Mouse (Mus musculus) thymus, postnatal 25 days (tissue): ENCODE measurements around the gene Uqcr10.

ENCODE experiments used
- DNase-seq: peaks from one replicate; pipeline ENCODE4 v3.0.0; 2022

The Uqcr10 gene

DNA sequence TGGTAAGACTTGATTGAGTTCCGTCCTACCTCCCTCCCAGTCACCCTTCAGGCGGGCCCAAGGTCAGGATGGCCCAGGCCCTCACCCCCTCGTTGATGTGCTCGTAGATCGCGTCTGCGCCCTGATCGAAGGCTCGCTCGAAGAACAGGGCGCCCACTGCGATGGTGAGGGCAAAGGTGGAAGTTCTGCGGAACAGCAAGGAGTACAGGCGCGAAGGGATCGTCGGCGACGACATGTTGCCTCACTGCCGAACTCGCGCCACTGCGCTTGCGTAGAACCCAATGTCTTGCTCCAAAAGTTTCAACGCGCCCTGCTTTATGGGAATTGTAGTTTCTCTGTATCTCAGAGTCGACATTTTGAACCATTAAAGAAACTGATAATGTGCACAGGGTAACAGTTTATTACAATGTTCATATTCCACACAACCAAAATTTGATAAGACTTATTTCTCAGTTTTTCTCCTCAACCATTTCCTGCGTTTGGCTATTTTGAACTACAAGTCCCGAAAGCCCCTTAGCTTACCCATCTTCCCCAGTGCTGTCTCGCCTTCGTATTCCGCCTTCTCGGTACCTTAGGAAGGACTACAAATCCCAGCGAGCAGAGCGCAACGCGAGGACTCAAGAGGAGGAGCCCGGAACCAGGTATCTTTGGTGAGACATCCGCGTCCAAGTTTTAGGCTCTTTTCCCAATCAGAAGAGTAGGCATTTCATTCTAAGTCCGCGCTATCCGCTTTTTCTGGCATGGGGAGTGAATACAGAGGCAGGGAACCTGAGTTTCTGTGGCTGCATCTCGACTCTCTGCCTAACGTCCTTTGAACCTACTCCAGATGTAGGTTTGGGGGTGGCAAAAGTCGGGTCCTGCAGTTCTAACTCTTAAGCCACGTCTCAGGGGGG lies at the start of gene Uqcr10, which contains the start of gene Zmat5:
Gene Uqcr10 (minus strand): TSS at position 271 of the 893 bp plus-strand sequence.
Gene Zmat5 (plus strand): TSS at position 607 of the 893 bp plus-strand sequence.
- DNase-seq = peak; percentile 91

DNA sequence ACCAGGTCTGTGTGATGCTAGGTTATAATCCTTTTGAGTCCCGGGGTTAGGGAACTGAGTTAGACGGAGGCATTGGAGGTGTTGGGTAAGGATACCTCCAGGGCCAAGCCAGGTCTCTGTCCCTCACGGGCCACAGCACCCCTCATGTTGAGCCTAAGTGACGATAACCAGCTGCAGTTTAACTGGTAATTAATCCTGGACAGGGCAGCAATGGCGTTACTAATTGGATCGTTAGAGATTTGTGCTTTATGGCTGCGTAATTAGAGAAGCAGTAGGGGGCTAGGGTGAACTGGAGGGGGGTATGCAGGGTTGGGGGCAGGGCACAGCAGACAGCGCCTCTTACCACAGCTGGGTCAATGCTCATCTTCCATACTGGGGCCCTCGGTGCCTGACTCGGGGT lies 48.7 kb upstream of the Uqcr10 start:
- no peak for DNase-seq

DNA sequence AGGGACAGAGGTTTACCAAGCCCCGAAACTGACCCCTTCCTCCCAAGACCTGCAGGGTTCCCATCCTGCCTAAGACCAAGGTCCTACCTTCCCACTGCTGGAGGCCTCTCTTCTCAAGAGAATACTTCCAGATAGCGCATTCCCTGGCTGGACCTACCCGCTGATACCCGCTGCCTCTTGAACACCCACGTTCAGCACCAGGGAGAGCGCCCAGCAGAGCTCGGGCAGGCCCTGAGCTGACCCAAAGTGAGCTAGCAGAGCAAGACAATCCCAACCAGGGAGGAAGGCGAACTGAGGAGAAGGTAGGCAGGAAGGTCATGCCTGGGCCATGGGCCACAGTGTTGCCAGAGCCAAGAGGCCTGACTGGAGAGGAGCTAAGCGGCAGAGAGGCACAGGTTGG lies 46.1 kb upstream of the Uqcr10 start:
- peak; percentile 32 for DNase-seq

DNA sequence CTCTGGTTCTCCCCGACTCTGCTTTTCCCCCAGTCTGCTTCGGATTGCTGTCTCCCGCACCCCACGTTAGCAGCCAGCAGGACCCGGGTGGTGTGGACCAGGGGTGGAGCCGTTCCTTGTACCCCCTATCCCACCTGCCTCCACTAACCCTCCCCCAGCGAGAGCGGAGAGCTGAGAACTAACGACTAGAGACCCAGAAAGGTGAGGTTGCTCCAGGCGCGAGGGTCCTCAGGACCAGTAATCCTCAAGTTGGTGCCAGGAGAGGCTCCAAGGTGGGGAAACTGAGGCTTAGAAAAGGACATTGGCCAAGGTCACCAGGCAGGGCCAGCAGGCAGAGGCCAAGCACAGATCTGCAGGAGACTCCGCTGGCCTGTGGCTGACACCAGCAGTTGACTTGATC lies 43.1 kb upstream of the Uqcr10 start:
- DNase-seq = no peak

DNA sequence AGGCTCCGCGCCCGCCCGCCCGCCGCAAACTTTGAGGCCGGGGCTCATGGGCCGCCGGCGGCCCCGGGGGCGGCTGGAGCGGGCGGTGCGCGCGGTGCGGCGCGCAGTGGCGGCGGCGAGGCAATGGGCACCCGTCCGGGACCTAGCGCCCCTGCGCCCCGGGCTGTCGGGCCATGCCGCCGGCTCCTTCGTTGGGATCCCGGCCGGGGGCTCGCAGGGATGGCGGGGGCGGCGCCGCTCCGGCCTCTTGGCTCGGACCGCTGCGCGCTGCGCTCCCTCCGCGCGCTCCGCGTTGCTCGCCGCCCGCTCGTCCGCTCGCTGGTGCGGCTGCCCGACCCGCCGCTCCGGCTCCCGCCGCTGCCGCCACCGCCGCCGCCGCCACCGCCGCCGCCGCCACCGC lies 42.6 kb upstream of the Uqcr10 start, which contains the start of gene Cabp7:
Gene Cabp7 (minus strand): TSS at position 46 of the 400 bp plus-strand sequence.
- no peak for DNase-seq

DNA sequence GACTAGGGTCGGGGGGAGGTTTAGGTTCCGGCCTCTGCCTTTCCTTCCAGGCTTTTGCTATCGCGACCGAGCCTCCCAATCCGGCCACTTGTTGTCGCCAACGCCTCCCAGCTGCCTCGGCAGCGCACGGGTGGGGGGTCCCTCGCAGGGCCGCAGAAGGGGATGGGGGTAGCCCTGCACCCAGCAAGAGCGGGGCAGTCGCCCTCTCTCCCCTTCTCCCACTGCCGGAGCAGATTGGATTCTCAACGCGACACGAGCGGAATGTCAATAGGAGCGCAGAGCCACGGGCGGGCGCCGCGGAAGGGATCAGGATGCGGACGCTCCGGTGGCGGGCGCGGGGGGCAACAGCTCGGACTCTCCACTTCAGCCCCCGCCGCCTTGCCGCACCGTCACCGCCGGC lies 41.8 kb upstream of the Uqcr10 start:
- DNase-seq = no peak

DNA sequence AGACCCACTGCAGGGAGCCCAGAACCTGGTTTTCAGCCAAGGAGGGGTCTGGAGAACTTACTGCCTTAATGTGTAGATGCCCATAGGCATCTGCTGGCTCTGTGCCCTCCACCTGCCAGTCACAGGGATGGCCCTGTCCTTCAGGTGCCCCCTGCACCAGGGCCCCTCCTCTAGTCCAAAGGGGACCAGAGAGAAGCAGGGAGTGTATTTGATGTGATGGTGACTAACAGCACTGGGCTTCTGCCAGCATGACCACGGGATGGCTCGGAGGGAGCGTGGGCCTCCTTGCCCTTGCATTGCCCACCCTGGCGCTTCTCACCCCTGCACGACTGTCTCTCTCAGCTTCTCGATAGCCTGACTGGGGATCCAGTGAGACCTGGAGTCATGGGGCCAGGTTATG lies 40.5 kb upstream of the Uqcr10 start:
- DNase-seq = no peak

- DNase-seq = no peak
These were observed 36.6 kb upstream of the Uqcr10 start for GRCm38 (mm10) chr11:4740785-4741184.

GRCm38 (mm10) chr11:4738719-4739118 lies 34.6 kb upstream of the Uqcr10 start:
- no peak for DNase-seq

GRCm38 (mm10) chr11:4737682-4738081 lies 33.5 kb upstream of the Uqcr10 start:
- DNase-seq = no peak

DNA sequence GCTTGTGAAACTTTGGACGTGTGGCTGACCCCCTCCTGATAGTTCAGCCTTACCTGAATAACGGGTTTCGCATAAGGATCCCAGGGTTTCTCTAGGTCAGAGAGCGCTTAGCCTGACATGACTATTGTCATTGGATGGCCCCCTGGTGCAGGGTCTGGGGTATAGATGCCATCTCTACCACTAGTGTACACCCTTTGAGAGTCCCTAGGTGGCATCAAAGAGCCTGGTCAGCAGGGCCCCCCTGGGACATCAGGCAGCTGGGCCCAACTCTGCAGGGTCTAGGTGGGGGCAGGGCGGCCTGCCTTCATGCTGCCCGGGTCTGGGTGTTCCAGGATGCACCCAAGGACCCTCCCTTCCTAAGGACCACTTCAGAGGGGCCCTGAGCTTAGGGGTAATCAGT lies 32.2 kb upstream of the Uqcr10 start:
- no peak for DNase-seq

DNA sequence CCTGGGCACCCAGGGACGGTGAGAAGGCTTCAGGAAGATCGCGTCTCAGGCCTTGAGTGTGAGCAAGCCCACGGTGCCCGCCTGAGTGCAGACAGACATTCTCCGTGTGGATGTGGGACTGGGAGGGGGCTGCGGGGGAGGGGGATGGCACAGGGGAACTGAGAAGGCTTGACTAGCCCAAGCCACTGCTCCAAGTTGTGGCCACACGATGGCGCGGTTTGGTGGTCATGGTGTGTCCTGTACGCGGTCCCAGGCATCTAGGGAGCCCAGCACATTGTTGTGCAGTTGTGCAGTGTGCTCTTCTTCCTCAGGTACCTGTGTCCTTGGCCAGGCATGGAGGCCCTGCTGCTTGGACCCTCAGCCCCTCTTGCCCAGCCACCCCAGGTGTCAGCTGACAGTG lies 30.0 kb upstream of the Uqcr10 start:
- no peak for DNase-seq

DNA sequence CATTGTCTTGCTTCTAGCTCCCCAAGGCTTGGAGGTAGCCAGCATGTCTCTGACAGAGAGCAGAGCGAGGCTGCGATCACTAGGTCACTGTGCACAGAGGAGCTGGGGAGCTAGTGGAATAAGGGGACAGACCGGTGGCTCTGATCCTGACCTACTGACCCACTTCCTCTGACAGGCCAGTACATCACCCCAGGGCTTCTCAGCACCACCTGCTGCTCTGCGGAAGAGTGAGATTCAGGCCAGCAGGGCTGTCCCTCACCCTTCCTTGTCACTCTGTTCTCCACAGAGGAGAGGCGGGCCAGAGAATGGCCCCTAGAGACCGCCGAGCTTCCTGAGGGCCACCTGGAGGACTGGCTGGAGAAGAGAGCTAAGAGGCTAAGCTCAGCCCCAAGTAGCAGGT lies 27.6 kb upstream of the Uqcr10 start:
- DNase-seq = no peak

DNA sequence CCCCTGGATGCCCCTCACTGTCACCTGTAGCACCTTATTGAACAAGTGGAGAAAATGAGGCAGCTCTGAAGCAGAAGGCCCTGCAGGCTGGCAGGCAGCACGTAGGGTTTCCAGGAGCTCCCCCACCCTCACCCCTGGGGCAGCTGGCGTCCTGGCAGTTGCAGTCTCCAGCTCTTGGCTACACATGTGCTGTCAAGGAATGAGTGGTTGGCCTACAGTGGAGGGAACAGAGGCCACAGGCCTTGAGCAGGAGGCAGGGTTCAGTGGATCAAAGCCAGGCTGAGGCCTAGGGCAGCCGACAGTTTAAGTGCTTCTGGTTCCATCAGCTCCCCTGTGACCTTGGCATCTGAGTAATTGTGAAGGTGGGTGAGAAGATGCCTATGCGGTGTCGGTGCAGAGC lies 26.8 kb upstream of the Uqcr10 start:
- DNase-seq = no peak

GRCm38 (mm10) chr11:4730096-4730495 lies 26.0 kb upstream of the Uqcr10 start:
- DNase-seq = no peak

- DNase-seq = no peak
These were observed 25.5 kb upstream of the Uqcr10 start for GRCm38 (mm10) chr11:4729603-4730002.

GRCm38 (mm10) chr11:4721728-4722127 lies 17.6 kb upstream of the Uqcr10 start:
- DNase-seq = no peak

- DNase-seq = no peak
These were observed 16.9 kb upstream of the Uqcr10 start for GRCm38 (mm10) chr11:4720900-4721580.

DNA sequence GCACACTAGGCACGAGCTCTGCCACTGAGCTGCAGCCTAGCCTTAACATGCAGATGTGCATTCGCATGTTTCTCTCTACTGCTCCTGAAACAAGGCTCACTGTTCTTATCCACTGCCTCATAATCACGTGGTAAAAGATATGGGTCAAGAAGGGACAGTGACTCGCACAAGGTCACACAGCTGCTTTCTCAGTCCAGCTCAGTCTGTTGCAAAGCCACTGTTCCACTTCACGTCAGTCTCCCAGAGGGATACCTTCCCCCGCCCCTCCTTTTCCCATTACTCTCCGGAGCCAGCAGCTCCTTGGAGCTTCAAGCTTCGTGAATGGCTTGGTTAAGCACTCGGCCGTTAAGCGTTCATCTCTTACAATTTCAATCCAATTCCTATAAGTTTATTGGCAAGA lies 16.3 kb upstream of the Uqcr10 start:
- DNase-seq = no peak

DNA sequence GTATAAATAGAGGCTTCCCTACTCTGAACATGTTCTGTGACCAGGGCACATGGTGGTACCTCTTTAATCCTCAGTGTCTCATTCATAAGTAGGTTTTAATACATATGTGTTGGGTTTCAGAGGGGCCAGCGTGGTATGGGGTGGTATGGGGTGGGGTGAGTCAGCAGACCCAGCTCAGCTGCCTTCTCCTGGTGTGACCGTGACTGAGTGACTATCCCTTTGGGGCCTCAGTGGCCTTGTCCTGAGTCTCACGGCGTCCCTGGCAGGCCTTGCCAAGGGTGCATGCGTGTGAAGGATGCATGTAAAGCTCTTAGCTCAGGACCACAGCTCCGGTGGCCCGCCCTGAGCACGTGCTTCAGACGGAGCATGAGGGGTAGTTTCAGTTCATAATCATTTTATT lies 15.8 kb upstream of the Uqcr10 start:
- no peak for DNase-seq

DNA sequence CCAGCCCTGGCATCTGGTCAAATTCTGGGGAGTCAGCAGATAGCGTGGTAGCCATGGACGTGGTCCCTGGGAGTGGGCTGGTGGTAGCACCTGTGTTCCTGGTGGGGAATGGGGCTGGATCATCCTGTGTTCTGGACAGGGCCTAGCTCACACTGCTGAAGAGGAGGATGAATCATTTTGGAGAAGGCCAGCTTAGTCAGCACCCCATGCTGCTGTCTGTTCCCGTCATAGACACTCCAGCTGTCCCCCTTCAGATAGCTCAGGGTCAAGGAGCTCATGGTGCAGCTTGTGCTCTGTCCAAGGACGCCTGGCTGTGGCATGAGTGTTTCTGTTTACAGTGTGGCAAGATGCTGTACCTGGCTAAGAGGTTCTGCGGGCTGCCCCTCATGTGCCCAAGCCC lies 14.4 kb upstream of the Uqcr10 start:
- DNase-seq = no peak

DNA sequence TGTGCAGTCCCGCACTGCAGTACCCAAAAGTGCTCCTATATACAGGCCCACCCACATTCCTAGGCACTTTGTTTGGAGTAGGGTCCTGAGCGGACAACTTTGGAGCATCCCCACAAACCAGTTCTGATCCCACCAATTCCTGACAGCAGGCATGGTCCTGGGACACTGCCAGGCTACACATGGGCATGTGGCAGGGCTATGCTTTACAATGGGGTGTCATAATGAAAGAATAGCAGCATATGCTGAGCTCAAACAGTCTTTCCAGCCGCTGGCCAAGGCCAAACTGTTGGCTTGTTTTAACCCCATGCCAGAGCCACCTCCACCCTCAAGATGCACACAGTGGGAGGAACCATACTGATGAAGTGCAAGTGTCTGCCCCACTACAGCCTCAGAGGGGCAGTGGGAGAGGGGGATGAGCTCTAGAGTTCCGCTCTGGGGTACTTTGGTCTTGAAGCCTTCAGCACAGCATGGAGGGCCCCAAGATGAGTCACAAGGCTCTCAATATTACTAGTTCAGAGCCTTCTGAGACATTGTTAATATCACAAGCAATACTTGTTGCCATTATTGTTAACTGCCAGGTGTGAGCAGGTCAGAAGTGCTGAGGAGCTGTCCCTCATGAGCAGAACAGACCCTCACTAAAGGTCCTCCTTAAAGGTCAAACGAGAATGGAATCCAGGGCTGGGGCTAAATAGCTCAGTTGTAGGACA lies 12.5 kb upstream of the Uqcr10 start:
- no peak for DNase-seq

GRCm38 (mm10) chr11:4715596-4715995 lies 11.5 kb upstream of the Uqcr10 start:
- no peak for DNase-seq

DNA sequence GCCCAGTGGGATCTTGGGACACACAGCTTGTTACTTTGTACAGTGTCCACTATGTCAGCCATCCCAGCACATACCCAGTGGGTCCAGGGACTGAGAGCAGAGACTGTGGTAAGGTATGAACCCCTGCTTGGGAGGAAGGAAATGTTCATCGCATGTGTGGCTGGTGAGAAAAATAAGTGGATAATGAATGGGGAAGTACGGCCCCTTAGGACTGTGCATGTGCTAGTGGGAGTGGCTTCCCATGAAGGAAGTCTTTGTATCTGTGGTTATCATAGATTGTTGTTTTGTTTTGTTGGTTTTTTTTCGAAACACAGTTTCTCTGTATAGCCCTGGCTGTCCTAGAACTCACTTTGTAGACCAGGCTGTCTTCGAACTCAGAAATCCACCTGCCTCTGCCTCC lies 10.6 kb upstream of the Uqcr10 start:
- DNase-seq = no peak
